Mouse (Mus musculus) cerebellum, adult 2 months (tissue): ENCODE measurements around the gene Pgls. TPM values are rescaled to one million over a fixed set of nuclear protein-coding genes. Genes with fewer than 3 reads are reported as not detected.

ENCODE experiments used
- DNase-seq, 2 experiments: peaks; one replicate each; pipeline ENCODE4 v3.0.0; 2021
- H3K27ac ChIP-seq: fragments of 200-500 bp; 2 replicates; pipeline ENCODE4 v1.5.1; 2012; ENCODE audit warnings: low read length, control low read depth, inconsistent platforms; ENCODE audit not compliant: insufficient read depth
- H3K27me3 ChIP-seq: fragments of 200-500 bp; 2 replicates; pipeline ENCODE4 v1.6.1; 2012; ENCODE audit warnings: inconsistent platforms, mild to moderate bottlenecking, low read length, moderate library complexity; ENCODE audit not compliant: control insufficient read depth, insufficient read depth
- H3K4me1 ChIP-seq: fragments of 200-500 bp; 2 replicates; pipeline ENCODE4 v1.6.1; 2011; ENCODE audit warnings: low read length; ENCODE audit not compliant: control insufficient read depth, insufficient read depth
- H3K4me3 ChIP-seq: fragments of 200-500 bp; replicated peaks from 2 replicates; pipeline ENCODE3; 2011; ENCODE audit warnings: mild to moderate bottlenecking, low read depth, low read length, control low read depth; ENCODE audit not compliant: insufficient read depth
- CTCF ChIP-seq: fragments of 200-500 bp; IDR thresholded peaks from 2 replicates; pipeline ENCODE4 v1.5.1; 2011; ENCODE audit warnings: low read depth, mild to moderate bottlenecking, control low read depth, low read length, moderate library complexity, borderline replicate concordance; ENCODE audit not compliant: insufficient read depth
- POLR2A ChIP-seq: fragments of 200-500 bp; IDR thresholded peaks from 2 replicates; pipeline ENCODE4 v1.6.1; 2011; ENCODE audit warnings: low read length, control low read depth, borderline replicate concordance; ENCODE audit not compliant: insufficient read depth
- WGBS: fragments of 180-500 bp; shearing (Covaris S2); methylation state at CpG from one replicate; pipeline ENCODE4 v1.1.7; 2018; 5-methylcytosine and 5-hydroxymethylcytosine counted together
- polyA plus RNA-seq: library from polyadenylated mRNA; depleted of rRNA; stranded (reverse); fragments of >200 nt; gene quantifications from 2 replicates; pipeline ENCODE4 v1.2.3, GENCODE M21; 2012

The Pgls gene
- polyA plus RNA-seq, 1 experiment = 42.5 TPM

DNA sequence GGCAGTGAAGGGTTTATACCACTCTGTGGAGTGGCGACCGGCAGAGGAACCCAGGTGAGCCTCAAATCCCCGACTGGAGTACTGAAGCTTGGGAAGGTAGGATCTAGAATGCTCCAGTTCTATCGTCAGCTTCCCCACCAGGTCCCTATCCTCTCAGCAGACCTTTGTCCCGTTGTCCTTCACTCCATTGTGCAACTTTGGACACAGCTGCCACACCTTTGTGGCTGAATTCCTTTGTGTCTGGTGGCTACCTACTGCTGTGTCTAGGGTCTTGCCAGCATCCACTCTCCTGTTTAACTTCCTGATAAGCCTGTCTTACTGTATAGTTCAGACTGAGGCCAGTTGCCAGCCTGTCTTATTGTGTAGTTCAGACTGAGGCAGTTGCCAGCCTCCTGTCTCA is 20.2 kb downstream of the Pgls start:
- 15% methylated on average over 5 of the region's 5 CpGs for WGBS
- Histone ChIP-seq H3K4me1 (peaks cover 8% of the 10 kb centered on the region), H3K27ac (no peak overlapping the region), H3K27me3 (no peaks in the 10 kb centered on the region), H3K4me3 (peak overlapping the region; percentile 84)
- DNase-seq = no peak
- TF ChIP-seq POLR2A (no peak), CTCF (no peak)

DNA sequence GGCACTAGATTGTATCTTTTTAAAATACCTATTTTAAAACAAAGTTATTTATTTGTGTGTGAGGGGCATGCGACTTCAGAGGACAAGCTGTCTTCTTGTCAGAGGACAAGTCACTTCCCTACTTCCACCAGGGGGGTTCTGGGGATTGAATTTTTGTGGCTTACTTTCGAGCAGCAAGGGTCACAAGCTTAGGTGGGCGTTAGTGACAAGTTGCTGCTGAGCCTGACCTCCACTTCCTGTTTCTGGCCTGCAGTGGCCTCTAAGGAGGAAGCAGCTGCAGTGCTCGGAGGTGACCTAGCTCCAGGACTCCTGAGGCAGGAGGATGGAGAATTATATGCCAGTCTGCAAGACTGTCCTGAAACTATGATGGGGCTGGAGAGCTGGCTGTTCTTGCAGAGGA is 21.4 kb downstream of the Pgls start:
- H3K4me3 ChIP-seq = no peak overlapping the region
- TF ChIP-seq POLR2A (no peak), CTCF (no peak)

DNA sequence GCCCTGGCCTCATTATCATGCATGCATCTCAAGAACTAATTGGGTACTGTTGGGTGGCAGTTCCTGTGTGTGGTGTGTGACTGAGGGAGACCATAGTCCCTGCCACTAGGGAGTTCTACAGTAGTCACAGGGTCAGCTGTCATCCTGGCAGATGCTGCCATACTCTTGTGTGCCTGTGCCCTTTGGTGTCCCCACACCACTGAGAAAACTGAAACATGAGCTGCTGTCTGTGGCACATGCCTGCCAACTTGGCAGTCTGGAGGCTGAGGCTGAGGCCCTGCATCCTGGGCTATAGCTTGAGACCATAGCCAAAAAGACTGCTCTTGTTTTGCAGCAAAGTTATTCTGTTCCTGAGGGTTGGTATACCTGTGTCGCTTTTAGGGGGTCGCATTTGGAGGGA is 27.8 kb downstream of the Pgls start:
- no peak for DNase-seq
- no peaks in the 10 kb centered on the region for H3K4me1 ChIP-seq
- no peak overlapping the region for H3K27ac ChIP-seq
- 89% methylated on average over 2 of the region's 2 CpGs for WGBS
- H3K27me3 ChIP-seq = no peaks in the 10 kb centered on the region
- H3K4me3 ChIP-seq = no peak overlapping the region
- TF ChIP-seq POLR2A = no peak
- TF ChIP-seq CTCF = no peak

More for the DNA sequence above, 21.4 kb downstream of the Pgls start:
- DNase-seq = no peak
- Histone ChIP-seq H3K27ac (no peak overlapping the region), H3K4me1 (peaks cover 8% of the 10 kb centered on the region), H3K27me3 (no peaks in the 10 kb centered on the region)
- 69% methylated on average over 4 of the region's 4 CpGs for WGBS

DNA sequence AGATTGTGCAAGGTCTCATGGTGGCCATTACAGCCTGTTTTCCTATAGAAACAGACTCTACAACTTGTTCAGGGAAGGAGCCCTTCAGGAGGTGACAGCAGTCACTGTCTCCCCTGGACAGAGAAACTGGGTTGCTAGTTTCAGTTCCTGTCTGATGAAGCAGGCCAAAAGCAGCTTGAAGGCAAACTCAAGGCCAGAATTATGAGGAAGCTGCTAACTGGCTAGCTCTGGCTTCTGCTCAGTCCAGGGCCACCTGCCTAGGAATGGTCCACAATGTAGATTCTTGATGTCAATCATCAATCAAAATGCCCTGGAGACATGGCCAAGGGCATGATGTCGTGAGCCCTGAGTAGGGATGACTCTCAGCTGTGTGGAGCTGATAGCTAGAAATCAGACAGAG is 33.1 kb downstream of the Pgls start:
- no peaks in the 10 kb centered on the region; the same call in 1 of the 2 replicates for H3K4me1 ChIP-seq
- DNase-seq = no peak
- no peak overlapping the region for H3K4me3 ChIP-seq
- no peak overlapping the region for H3K27ac ChIP-seq
- WGBS = 47% methylated on average over 1 of the region's 1 CpGs
- TF ChIP-seq CTCF = no peak
- TF ChIP-seq POLR2A = no peak
- H3K27me3 ChIP-seq = no peaks in the 10 kb centered on the region

DNA sequence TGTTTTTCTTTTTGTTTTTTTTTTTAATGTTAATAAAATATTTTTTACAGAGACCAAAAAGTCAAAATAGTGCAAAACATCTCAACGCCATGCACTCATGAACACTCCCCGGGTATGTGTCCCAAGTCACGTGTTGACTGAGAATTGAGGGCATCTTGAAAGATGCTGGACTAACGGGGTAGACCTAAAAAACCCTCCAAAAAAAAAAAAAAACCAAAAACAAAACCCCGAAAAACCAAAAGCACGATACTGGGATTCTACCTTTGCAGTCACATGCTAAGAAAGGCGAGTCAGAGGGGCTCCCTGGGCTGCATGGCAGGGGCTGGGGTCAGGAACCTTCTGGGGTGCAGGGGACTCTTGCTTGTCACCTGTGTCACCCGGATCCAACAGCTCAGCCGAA is 34.8 kb downstream of the Pgls start:
- DNase-seq = no peak
- Histone ChIP-seq H3K4me1 (no peaks in the 10 kb centered on the region; the same call in 1 of the 2 replicates), H3K27ac (no peak overlapping the region), H3K4me3 (no peak overlapping the region), H3K27me3 (no peaks in the 10 kb centered on the region)
- WGBS = 84% methylated on average over 9 of the region's 9 CpGs
- TF ChIP-seq CTCF (no peak), POLR2A (no peak)

DNA sequence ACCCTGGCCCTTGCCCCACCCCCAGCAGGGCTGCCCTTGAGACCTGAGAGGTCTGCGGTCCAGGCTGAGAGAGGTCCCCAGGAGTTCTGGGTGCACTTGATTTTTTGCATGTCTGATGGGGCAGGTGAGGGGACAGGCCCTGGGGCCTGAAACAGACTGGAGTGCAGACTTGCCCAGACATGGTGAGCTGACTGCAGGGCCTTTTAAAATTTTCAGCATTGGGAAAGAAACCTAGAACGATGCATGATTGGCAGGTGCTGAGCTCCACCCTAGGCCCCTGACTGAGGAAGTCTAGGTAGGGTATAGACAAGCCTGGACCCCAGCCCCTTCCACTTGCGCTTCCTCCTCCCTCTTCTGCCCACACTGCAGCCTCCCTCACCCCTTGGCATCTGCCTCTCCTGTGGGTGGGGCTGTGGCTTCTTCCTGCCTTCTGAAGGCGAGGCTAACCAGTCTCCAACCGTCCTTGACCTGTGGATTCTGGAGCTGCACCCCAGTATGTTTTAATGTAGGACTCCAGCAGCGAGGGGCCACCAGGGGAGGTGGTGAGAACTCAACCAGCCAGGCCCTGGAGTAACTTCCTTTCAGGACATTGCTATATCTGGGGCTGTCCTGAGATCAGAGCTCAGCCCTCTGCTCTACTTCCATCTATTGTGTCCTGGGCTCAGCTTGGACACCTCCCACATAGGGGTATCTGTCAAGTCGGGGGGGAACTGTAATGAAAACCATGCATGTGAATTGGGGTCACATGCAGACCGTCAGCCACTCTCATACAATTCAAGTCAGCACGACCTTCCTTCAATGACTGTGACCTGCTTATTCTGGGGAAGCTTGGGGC is 35.5 kb downstream of the Pgls start:
- Histone ChIP-seq H3K27me3 (no peaks in the 10 kb centered on the region), H3K27ac (no peak overlapping the region), H3K4me3 (no peak overlapping the region), H3K4me1 (no peaks in the 10 kb centered on the region; the same call in 1 of the 2 replicates)
- no peak for DNase-seq
- WGBS = 44% methylated on average over 9 of the region's 9 CpGs
- TF ChIP-seq POLR2A (no peak), CTCF (no peak)

DNA sequence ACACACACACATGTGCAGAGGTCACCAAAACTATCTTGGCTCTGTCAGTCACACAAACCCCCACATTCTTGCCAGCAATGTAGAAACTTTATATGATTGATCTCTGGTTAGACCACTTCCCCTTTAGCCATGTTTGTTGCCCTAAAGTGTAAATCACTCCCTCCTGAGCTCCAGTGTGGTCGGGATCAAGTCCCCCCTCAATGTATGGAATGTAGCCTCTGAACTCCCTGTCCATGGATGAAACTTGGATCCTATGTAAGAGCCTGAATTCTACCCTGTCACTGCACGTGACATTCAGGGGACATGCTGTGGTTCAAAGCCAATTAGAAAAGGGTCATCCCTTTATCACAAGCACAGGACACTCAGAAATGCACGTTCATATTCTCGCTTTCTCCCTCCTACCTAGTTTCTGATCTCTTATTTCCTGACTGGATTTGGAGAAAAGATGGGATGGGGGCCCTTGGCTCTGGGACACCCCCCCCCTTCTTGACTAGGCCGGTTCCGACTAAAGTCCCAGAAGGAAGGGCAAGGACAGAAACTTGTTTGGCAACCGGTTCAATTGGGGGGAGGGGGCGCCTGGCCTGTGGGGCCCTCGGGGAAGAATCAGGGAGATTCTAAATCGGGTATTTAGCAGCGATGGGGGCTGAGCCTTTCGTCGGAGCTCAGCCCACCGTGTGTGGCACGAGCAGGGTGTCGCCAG is 36.6 kb downstream of the Pgls start:
- TF ChIP-seq CTCF (no peak), POLR2A (no peak)
- 28% methylated on average over 16 of the region's 16 CpGs for WGBS
- no peaks in the 10 kb centered on the region for H3K27me3 ChIP-seq
- no peak overlapping the region for H3K27ac ChIP-seq
- DNase-seq = no peak
- H3K4me3 ChIP-seq = peak overlapping the region; percentile 41
- H3K4me1 ChIP-seq = no peaks in the 10 kb centered on the region; the same call in 1 of the 2 replicates

DNA sequence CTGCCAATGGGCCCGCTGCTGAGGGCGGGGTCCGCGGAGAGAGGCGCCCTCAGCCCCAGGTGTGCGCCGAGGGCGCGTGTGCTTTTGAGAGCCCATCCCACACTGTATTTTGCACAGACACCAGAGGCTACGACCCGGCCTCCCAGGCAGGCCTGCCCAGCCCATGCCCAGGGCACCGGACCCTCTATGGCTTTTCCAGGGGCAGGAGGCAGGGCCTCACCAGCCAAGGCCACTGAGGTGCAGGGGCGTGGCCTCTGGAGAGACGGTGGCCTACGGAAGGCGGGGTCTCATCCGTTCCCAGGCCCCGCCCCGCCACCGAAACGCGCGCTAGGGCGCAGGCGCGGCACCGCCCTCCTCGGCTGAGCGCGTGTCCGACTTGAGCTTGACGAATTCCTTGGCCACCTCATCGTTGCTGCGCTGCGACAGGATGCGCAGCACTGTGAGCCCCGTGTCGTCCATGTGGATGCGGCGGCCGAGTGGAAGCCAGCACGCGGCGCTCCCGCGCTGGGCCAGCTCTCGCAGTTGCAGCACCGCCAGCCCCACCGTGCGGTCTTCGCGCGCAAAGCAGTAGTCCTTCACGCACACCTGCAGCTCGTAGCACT is 37.2 kb downstream of the Pgls start:
- Histone ChIP-seq H3K27me3 (no peaks in the 10 kb centered on the region), H3K27ac (no peak overlapping the region), H3K4me3 (peak overlapping the region; percentile 41), H3K4me1 (no peaks in the 10 kb centered on the region; the same call in 1 of the 2 replicates)
- peak; percentile 87 to 88 for DNase-seq
- WGBS = 10% methylated on average over 55 of the region's 55 CpGs
- TF ChIP-seq CTCF (peak; percentile 40; the same call in 1 of the 2 replicates), POLR2A (0 out of 2 replicates have a peak, but pooled peaks have one; percentile 10)
